Mouse (Mus musculus): ENCODE measurements around the gene Ccdc85c.

- TF ChIP-seq CTCF (IDR thresholded peaks at IDR 0.05; ENCODE audit: control insufficient read depth, insufficient read depth, insufficient read length) (no peak), MYOG (IDR thresholded peaks at IDR 0.05; ENCODE audit: control insufficient read depth, extremely low read depth, insufficient read length) (no peak), USF1 (IDR thresholded peaks at IDR 0.05; ENCODE audit: low read depth) (no peak), MYOD1 (IDR thresholded peaks at IDR 0.05; ENCODE audit: control insufficient read depth, insufficient read length, low read depth) (no peak), MAX (IDR thresholded peaks at IDR 0.05) (no peak)
Measured at GRCm38 (mm10) chr12:108273466-108274312, 1.5 kb downstream of the Ccdc85c start.
